Mouse (Mus musculus) lung, adult 2 months (tissue): ENCODE data around the gene Slc6a9.

ENCODE experiments used
- CTCF ChIP-seq: fragments of 200-500 bp; IDR thresholded peaks from 2 replicates; pipeline ENCODE4 v1.5.1; 2011; ENCODE audit warnings: mild to moderate bottlenecking, low read length, control low read depth; ENCODE audit not compliant: insufficient read depth
- POLR2A ChIP-seq: fragments of 200-500 bp; IDR thresholded peaks from 2 replicates; pipeline ENCODE4 v1.6.1; 2011; ENCODE audit warnings: low read depth, mild to moderate bottlenecking, control low read depth, low read length, borderline replicate concordance; ENCODE audit errors: extremely low read depth

GRCm38 (mm10) chr4:117921358-117921757 is 87.1 kb downstream of the Slc6a9 start:
- TF ChIP-seq POLR2A (no peak), CTCF (no peak)
